Mouse (Mus musculus) heart, adult 11 months (tissue): Measurements from ENCODE around the gene Lama2.

Experiments
- DNase-seq: peaks from one replicate; pipeline ENCODE4 v3.0.0; 2022

Gene Lama2

GRCm38 (mm10) chr10:27174271-27174670 is 445.3 kb downstream of the Lama2 start:
- DNase-seq: no peak

DNA sequence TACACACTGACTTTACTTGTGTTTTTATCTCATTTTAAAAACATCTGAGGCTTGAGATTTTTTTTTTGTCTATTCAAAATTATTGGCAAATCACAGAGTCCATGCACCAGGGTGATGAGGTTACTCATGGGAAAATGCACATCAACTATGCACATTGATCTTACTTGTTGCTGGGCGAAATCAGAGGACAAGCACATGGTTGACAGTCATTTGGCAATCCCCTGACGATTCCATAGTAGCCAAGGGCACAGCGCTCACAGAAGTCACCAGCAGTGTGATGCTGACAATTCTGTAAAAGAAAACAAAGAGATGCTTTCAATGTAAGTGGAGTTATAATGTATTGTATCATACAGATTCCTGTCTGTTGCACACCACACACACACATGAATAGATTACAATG is 454.8 kb downstream of the Lama2 start:
- no peak for DNase-seq

DNA sequence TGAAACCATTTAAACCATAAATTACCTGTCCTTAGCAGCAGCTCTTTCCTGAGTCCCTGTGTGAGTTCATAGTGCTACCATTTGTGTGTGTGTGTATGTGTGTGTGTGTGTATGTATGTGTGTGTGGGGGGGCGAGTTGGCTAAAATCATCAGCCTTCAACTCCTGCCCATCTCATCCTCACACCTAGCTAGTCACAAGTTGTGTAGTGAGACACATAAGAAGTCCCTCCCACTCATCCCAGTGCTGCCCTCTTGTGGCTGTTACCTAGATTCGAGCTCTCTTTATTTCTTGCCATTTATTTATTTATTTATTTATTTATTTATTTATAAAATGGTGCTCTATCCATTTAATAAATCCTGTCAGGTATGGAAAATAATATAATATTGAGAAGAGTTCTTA is 457.2 kb downstream of the Lama2 start:
- no peak for DNase-seq

DNA sequence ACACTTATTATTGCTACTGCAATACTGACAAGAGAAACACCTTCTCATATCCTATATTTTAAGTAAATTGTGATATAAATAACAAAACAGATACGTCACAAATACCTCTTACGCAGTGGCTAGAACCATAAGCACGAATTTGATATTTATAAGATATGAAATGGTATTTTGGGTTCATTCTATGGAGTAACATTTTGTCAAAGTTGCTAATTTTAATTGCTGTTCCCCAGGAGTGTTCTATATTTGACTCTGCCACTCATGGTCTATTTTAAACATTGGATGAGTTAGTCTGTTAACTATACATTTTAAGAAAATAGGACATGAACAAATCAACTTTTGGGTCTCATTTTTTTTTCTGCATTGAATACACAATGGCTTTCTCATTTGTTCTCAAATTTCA is 469.3 kb downstream of the Lama2 start:
- DNase-seq: no peak

- DNase-seq: no peak
These were observed 479.1 kb downstream of the Lama2 start for GRCm38 (mm10) chr10:27140422-27140821.

GRCm38 (mm10) chr10:27135768-27136167 is 483.8 kb downstream of the Lama2 start:
- DNase-seq: peak; percentile 87

- no peak for DNase-seq
These were observed 486.4 kb downstream of the Lama2 start for GRCm38 (mm10) chr10:27133135-27133534.

- peak; percentile 95 for DNase-seq
These were observed 492.1 kb downstream of the Lama2 start for GRCm38 (mm10) chr10:27127454-27127853.

DNA sequence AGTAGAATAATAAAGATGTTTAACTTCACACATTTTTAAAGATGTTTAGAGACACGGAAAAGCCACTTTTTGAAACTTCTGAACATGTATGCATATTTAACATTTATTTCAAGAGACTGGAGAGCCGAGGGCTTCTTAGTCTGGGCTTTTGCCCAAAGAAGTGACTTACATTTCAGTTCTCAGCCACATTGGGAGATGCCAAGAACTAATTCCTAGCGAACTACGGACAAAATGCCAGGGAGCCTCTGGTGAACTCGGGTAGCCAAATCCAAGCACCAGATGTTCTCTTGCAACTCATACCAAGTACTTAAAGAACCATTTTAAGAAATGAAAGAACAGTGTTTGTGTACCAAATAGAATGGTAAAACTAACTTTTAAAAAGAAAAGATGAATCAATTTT is 495.8 kb downstream of the Lama2 start:
- peak; percentile 86 for DNase-seq

DNA sequence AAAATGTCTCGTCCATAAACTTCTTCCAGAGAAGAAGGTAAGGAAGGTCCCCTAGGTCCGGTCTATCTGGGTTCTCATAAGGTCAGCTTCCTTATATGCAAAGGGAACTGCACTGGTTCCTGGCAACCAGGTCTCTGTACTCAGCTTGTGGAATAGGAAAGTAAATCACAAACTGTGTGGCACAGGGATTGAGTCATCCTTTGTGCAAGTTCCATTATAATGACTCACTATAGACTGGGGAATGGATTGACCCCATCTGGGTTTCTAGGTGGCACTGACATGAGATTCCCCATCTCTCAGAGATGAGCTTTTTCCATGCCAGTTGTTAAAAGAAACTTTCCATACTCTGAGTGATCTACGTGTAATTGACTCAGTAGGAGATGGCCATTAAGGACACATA is 501.7 kb downstream of the Lama2 start:
- no peak for DNase-seq

- no peak for DNase-seq
These were observed 502.5 kb downstream of the Lama2 start for GRCm38 (mm10) chr10:27116938-27117647.

DNA sequence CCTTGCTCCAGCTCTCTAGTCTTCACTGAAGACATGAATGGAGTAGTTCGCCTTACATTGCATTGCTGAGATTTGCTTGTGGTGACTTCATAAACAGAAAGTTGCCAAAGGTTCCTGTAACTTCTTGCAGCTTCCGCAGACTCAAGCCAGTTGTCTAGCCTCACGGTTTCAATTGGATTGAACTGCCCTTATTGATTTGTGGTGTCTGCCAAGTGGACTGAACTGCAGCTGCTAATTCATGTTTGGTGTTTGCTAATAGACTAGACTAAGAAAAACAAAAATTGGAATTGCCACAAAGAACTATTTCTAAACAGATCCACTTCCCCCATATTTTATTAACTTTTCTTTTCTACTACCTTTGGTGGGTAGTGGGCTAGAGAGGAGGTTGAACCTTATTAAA is 505.4 kb downstream of the Lama2 start:
- DNase-seq: no peak

DNA sequence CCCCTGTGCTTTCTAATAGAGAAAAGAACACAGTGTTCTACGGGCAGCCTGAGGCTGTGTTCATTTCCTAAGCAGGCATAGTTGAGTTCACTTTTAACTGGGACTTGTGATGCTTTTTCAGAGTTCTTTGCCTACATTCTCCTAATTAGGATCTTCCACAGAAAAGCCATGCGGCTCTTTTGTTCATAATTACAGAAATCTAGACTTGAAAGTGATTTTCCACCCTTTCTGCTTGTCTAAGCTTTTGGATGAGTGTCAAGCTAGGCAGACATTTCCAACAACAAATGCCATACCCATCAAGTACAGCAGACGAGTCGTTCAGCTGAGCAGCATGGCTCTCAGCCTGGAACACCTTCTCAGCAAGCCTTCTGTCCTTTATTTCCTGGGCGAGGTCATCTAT is 515.7 kb downstream of the Lama2 start:
- DNase-seq: no peak

DNA sequence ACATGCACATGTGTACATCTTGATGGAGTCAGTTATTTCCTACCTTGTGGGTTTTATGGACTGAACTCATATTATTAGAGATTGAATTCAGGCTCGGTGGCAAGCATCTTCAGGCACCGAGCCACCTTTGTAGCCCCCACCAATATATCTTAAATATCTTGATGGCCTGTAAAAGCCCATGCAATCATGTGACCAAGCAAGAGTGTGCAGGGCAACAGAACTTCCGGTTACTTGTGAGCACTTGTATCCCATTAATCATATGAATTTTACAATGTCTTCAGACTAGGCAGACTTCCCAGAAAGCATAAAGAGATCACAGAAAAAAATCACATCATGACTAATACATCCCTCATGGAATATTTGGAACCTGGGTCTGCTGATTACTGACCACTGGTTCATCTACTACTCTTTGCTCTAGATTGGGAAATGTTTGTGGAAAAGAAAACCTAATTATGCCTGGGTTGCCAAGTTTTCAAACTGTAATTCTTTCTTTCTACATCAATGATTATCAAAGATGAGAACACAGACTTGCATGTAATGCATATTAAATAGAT is 517.7 kb downstream of the Lama2 start:
- DNase-seq: no peak

DNA sequence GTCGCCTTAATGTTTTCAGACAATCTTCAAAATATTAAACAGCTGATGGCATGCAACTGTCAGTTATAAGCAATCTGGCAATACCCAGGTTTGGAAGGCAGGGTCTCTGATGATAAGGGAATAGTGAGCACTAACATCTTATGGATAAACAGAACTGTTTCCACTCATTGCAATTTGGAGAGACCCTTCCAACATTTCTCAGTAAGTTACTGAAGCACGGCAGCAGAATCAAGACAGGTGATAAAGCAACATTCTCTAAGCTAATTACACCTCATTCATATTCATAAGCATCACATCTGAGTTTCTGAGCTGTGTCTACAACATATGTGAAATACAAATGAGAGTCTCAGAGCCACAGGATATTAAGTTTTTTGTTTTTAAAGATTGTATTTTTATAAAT is 542.4 kb downstream of the Lama2 start:
- no peak for DNase-seq

DNA sequence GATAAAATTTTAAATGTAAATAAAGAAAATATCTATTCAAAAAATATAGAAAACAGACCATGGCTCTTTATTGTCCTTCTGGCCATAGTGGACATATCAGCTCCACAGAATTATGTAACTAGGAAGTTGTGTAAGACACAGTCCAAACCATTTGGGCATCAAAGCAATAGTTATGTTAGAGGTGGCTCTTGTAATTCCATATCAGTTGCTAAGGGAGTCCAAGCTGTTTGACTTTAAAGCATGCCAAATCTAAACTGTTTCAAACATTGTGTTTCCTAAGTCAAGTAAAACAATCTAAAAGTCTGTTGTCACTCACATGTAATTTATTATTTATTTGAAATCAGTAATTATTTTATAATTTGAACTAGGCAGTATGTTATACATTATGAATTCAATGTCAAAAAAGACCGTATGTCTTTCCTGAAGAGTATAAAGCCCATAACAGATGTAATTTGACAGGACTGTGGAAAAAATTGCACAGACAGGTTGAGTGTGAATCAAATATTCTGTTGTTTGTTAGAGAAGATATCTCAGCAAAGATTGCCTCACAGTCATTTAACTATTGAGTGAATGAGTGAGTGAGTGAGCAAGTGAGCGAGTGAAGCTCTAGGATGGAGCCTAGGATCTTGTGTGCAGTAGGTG is 550.6 kb downstream of the Lama2 start:
- no peak for DNase-seq

DNA sequence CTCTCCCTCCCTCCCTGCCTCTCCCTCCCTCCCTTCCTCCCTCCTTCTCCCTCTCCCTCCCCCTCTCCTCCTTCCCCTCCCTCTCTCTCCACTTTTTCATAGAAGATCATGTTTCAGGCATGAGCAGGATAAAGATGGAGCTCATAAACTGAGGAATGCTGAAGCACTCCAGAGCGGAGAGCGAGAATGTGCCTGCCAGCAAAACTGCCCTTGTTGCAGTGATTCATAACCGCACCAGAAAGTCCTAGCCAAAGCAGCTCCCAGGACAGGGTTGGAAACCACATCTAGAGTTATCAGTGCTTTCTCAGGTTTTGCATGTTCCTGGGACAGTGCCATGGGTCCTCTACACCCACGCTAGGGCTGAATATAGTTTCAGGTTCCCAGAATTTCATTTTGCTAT is 555.9 kb downstream of the Lama2 start:
- DNase-seq: peak; percentile 96

- DNase-seq: no peak
These were observed 565.1 kb downstream of the Lama2 start for GRCm38 (mm10) chr10:27054488-27054887.

DNA sequence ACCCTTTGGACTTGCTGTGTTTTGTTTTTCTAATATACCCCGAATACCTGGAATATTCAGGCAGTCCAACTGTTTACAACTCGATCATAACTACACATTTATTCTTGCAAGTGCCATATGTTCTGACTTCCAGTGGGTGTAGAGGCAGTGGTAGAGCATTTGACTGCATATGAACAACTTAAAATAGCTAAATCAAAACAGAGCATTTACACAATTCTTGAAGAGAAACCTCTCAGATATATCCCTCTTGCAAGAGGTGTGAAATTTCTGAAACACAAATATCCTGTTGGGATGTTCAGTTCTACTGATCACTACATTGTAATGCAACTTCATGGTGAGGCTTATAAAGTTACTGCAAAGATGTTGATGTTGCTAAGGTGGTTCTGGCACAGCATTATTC is 572.4 kb downstream of the Lama2 start:
- no peak for DNase-seq

DNA sequence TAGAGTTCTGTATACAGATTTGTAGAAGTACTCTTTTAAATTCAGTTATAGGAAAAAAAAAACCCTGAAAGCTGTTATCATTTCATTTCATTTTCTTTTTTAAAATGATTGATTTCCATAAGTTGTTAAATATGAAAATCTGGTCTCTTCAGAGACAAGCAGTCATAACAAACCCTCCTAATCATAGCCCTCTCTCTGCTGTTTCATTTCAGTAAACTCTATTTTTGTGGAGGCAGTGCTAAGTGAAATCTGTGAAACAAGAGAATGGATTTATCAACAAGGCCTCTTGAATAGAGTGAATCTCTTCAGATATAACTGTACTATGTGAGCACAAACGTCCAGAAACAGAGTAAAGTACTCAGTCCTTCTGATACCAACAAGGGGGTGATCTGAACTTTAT is 577.7 kb downstream of the Lama2 start:
- no peak for DNase-seq

DNA sequence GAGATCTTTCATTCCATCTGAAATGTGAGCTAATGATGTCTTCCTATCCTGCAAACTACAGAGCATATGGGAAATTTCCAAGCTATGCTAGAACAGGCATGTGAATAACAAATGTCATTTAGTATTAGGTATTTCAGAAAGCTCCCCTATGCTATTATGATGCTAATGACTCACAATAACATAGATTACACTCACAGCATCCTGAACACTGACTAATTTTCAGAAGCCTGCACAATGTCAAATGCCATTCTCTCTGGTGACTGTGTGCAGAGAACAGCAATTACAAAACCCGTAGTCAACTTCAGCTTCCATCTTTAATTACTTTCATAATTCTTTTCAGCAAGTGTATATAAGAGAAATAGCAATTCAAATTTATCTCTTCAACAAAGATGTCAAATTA is 596.9 kb downstream of the Lama2 start:
- DNase-seq: no peak

DNA sequence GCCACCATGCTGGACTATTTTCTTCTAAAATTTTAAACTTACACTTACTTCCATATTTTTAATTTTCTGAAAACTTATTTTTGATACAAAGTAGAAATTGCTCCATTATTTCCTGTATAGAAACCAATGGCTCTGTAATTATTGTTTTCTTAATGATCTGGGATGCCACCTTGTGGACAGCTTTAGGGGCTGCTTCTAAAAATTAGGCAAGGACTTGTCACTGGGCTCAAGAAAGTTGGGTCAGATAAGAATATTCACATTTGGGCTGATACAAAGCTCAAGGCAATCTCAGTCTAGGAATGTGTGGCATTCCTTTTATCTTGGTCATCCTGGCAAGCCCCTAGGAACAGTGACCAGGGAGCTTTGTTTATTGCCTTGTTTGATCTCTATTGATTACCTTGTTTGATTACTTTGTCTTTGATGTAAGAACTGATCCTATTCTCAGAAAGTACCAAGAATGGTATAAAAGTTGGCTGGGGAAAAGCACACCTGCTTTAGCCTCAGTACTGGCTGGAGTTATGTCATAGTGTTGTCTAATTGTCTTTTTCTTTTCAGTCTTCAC is 606.7 kb downstream of the Lama2 start:
- no peak for DNase-seq

- no peak for DNase-seq
These were observed 612.2 kb downstream of the Lama2 start for GRCm38 (mm10) chr10:27007364-27007763.

DNA sequence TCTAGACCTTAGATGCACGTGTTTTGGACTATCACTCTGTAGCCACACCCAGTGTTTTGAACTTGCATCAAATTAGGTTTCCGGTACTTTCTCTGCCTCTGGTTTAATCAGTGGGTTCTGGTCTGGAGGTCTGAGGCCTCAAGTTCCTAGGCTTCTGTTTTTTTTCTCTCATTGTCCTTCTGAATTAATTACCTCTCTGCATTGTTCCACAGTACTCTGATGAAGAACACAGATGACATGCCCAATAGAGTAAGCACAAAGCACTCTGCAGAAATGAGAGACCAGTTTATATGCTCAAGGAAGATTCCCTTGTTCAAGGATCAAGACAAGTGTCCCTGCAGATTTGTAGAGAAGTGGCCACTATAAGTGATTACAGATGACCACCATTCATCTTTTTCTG is 613.8 kb downstream of the Lama2 start:
- no peak for DNase-seq
